Mouse (Mus musculus): ENCODE measurements around the gene 2200002D01Rik. TPM values are rescaled to one million over a fixed set of nuclear protein-coding genes. Genes with fewer than 3 reads are reported as not detected.
A peak's percentile ranks its signal among the peaks of the same experiment; 100 is the strongest.

The 2200002D01Rik gene
- polyA plus RNA-seq, 1 experiment from 2014 or later: 8.5 TPM

- peaks cover 32% of the 10 kb centered on the region for H3K4me1 ChIP-seq (ENCODE audit: insufficient read depth, low read length)
- H3K4me3 ChIP-seq (ENCODE audit: low read length): no peak overlapping the region
- H3K4me2 ChIP-seq (replicated peaks; ENCODE audit: low read depth, low read length): no peak overlapping the region
- WGBS: 40% methylated on average over 6 of the region's 6 CpGs
- 0 out of 2 replicates have a peak overlapping the region, but pooled peaks have one; percentile 0 for H3K27ac ChIP-seq (ENCODE audit: low read length)
- H3K27me3 ChIP-seq (ENCODE audit: insufficient read depth, low read length): no peaks in the 10 kb centered on the region
- no peak for ATAC-seq (ENCODE audit: low FRiP score, low TSS enrichment)
- no peaks in the 10 kb centered on the region for H3K9me3 ChIP-seq (ENCODE audit: low read length)
- no peak overlapping the region for H3K9ac ChIP-seq (replicated peaks; ENCODE audit: low read length)
- no peaks in the 10 kb centered on the region for H3K36me3 ChIP-seq (ENCODE audit: insufficient read depth, low read length)
These were observed 13.9 kb upstream of the 2200002D01Rik start for GRCm38 (mm10) chr7:29262151-29262550.

DNA sequence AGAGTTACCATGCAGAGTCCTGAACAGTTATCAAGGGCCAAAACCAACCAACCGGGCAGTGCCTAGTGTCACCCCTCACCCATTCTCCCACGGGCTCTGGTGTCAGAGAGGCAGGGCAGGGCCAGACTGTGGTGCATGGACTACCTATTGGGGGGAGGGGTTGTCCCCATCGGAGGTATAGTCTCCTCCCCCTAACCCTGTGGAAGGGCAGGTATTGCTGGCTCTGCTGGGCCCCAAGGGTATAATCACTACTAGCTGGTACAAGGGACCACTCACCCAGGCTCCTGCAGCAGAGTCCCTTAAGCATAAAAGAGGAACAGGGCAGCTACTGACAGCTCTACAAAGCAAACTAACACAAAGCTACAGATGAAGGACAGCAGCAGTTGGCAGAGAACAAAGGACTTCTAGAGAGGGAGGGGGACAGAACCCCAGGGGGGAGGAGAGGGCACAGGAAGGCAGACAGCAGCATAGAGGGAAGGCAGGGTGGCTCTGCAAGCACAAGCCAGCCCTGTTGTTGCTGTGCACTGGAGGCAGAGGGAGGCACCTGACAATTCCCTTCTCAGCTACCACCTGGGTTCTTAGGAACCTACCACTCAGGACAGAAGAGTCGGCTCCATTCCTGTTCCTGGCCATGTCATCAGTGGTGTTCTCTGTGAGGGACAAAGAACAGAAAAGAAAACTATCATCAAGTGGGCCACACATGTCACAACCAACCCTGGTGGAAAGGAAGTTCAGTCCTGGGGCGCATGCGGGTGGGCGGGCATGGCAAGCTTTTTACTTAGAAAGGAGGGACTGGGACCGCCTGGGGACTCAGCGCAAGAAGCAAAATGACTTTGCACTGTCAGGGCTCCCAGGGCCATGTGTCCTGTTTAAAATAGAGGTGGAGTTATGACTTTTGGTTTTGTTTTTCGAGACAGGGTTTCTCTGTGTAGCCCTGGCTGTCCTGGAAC is 11.8 kb upstream of the 2200002D01Rik start:
- WGBS: 81% methylated on average over 10 of the region's 10 CpGs
- Histone ChIP-seq H3K4me1 (ENCODE audit: insufficient read depth, low read length) (peaks cover 20% of the 10 kb centered on the region), H3K27me3 (ENCODE audit: insufficient read depth, low read length) (no peaks in the 10 kb centered on the region), H3K4me3 (ENCODE audit: low read length) (no peak overlapping the region), H3K36me3 (ENCODE audit: insufficient read depth, low read length) (peaks cover 4% of the 10 kb centered on the region; the same call in 1 of the 2 replicates), H3K27ac (ENCODE audit: low read length) (no peak overlapping the region), H3K4me2 (replicated peaks; ENCODE audit: low read depth, low read length) (no peak overlapping the region), H3K9ac (replicated peaks; ENCODE audit: low read length) (no peak overlapping the region), H3K9me3 (ENCODE audit: low read length) (no peaks in the 10 kb centered on the region)
- ATAC-seq (ENCODE audit: low FRiP score, low TSS enrichment): no peak

DNA sequence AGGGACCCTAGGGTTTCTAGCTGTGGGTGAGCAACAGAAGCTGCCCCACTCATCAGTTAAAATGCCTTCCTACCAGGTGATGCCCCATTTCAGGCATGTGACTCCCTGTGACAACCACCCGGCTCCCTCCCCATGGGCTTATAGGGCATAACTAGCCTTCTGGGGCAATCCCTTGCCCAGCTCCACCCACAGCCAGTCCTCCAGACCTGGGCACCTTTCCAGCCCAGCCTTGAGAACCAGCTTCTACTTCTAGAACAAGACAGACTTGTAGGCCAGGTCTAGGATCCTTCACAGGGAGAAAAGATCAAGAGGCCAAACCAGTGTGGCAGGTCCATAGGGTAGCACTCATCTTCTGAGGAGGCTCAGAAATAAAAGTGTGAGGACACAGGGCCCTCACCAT is 9.1 kb upstream of the 2200002D01Rik start:
- H3K4me3 ChIP-seq (ENCODE audit: low read length): no peak overlapping the region
- H3K27me3 ChIP-seq (ENCODE audit: insufficient read depth, low read length): no peaks in the 10 kb centered on the region
- H3K4me1 ChIP-seq (ENCODE audit: insufficient read depth, low read length): peaks cover 16% of the 10 kb centered on the region
- H3K9me3 ChIP-seq (ENCODE audit: low read length): no peaks in the 10 kb centered on the region
- no peak for ATAC-seq (ENCODE audit: low FRiP score, low TSS enrichment)
- WGBS: 85% methylated on average over 1 of the region's 1 CpGs
- H3K9ac ChIP-seq (replicated peaks; ENCODE audit: low read length): no peak overlapping the region
- peaks cover 8% of the 10 kb centered on the region; the same call in 1 of the 2 replicates for H3K36me3 ChIP-seq (ENCODE audit: insufficient read depth, low read length)
- H3K4me2 ChIP-seq (replicated peaks; ENCODE audit: low read depth, low read length): no peak overlapping the region
- H3K27ac ChIP-seq (ENCODE audit: low read length): no peak overlapping the region

- Histone ChIP-seq H3K9ac (replicated peaks; ENCODE audit: low read length) (no peak overlapping the region), H3K9me3 (ENCODE audit: low read length) (no peaks in the 10 kb centered on the region), H3K4me3 (ENCODE audit: low read length) (no peak overlapping the region), H3K27ac (ENCODE audit: low read length) (no peak overlapping the region), H3K4me1 (ENCODE audit: insufficient read depth, low read length) (0 out of 2 replicates have a peak, but pooled peaks cover 8% of the 10 kb centered on the region), H3K4me2 (replicated peaks; ENCODE audit: low read depth, low read length) (no peak overlapping the region), H3K36me3 (ENCODE audit: insufficient read depth, low read length) (peaks cover 8% of the 10 kb centered on the region; the same call in 1 of the 2 replicates), H3K27me3 (ENCODE audit: insufficient read depth, low read length) (no peaks in the 10 kb centered on the region)
- WGBS: 76% methylated on average over 4 of the region's 4 CpGs
- ATAC-seq (ENCODE audit: low FRiP score, low TSS enrichment): no peak
These were observed 7.6 kb upstream of the 2200002D01Rik start for GRCm38 (mm10) chr7:29255875-29256274.

GRCm38 (mm10) chr7:29253842-29254241 is 5.6 kb upstream of the 2200002D01Rik start:
- no peak overlapping the region for H3K9ac ChIP-seq (replicated peaks; ENCODE audit: low read length)
- WGBS: 25% methylated on average over 5 of the region's 5 CpGs

DNA sequence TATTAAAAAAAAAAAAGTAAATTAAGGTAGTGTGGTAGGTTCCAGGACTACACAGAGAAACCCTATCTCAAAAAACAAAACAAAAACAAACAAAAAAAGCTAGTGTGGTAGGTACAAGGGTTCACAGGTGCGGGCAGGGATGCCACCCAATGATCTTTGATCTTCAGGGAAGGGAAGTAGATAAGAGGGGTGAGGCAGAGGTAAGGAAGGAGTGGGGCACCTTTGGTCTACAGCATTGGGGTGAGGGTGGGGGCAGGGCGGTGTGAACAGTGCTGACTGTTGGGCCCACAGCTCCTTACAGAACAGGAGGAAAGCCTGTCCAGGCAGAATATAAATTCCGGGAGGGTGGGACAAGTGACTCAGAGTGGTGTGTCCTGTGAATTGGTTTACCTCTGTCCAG is 2.9 kb upstream of the 2200002D01Rik start:
- Histone ChIP-seq H3K9ac (replicated peaks; ENCODE audit: low read length) (no peak overlapping the region), H3K4me3 (ENCODE audit: low read length) (no peak overlapping the region), H3K4me1 (ENCODE audit: insufficient read depth, low read length) (peaks cover 25% of the 10 kb centered on the region), H3K27me3 (ENCODE audit: insufficient read depth, low read length) (no peaks in the 10 kb centered on the region), H3K27ac (ENCODE audit: low read length) (no peak overlapping the region), H3K36me3 (ENCODE audit: insufficient read depth, low read length) (peaks cover 9% of the 10 kb centered on the region; the same call in 1 of the 2 replicates), H3K4me2 (replicated peaks; ENCODE audit: low read depth, low read length) (no peak overlapping the region), H3K9me3 (ENCODE audit: low read length) (no peaks in the 10 kb centered on the region)
- WGBS: 68% methylated on average over 3 of the region's 3 CpGs
- ATAC-seq (ENCODE audit: low FRiP score, low TSS enrichment): no peak

More at GRCm38 (mm10) chr7:29253842-29254241, 5.6 kb upstream of the 2200002D01Rik start:
- H3K36me3 ChIP-seq (ENCODE audit: insufficient read depth, low read length): peaks cover 8% of the 10 kb centered on the region; the same call in 1 of the 2 replicates
- no peaks in the 10 kb centered on the region for H3K27me3 ChIP-seq (ENCODE audit: insufficient read depth, low read length)
- H3K4me3 ChIP-seq (ENCODE audit: low read length): no peak overlapping the region
- no peak overlapping the region for H3K4me2 ChIP-seq (replicated peaks; ENCODE audit: low read depth, low read length)
- H3K27ac ChIP-seq (ENCODE audit: low read length): no peak overlapping the region
- H3K9me3 ChIP-seq (ENCODE audit: low read length): no peaks in the 10 kb centered on the region
- peaks cover 13% of the 10 kb centered on the region; the same call in 1 of the 2 replicates for H3K4me1 ChIP-seq (ENCODE audit: insufficient read depth, low read length)
- 0 out of 2 replicates have a peak, but pooled peaks have one; percentile 33 for ATAC-seq (ENCODE audit: low FRiP score, low TSS enrichment)

- 16% methylated on average over 19 of the region's 19 CpGs for WGBS
- H3K4me2 ChIP-seq (replicated peaks; ENCODE audit: low read depth, low read length): peak overlapping the region; percentile 55
- peaks cover 18% of the 10 kb centered on the region for H3K36me3 ChIP-seq (ENCODE audit: insufficient read depth, low read length)
- H3K27me3 ChIP-seq (ENCODE audit: insufficient read depth, low read length): no peaks in the 10 kb centered on the region
- peaks cover 20% of the 10 kb centered on the region for H3K4me1 ChIP-seq (ENCODE audit: insufficient read depth, low read length)
- ATAC-seq (ENCODE audit: low FRiP score, low TSS enrichment): peak; percentile 18; the same call in 1 of the 2 replicates
- H3K27ac ChIP-seq (ENCODE audit: low read length): no peak overlapping the region
- H3K9me3 ChIP-seq (ENCODE audit: low read length): no peaks in the 10 kb centered on the region
- peak overlapping the region; percentile 37 for H3K4me3 ChIP-seq (ENCODE audit: low read length)
- peak overlapping the region; percentile 37 for H3K9ac ChIP-seq (replicated peaks; ENCODE audit: low read length)
These were observed 560 bp downstream of the 2200002D01Rik start for GRCm38 (mm10) chr7:29247706-29248105.

- WGBS: 28% methylated on average over 16 of the region's 16 CpGs
- no peak overlapping the region; the same call in 1 of the 2 replicates for H3K9ac ChIP-seq (replicated peaks; ENCODE audit: low read length)
- no peaks in the 10 kb centered on the region for H3K27me3 ChIP-seq (ENCODE audit: insufficient read depth, low read length)
- peak overlapping the region; percentile 37 for H3K4me3 ChIP-seq (ENCODE audit: low read length)
- peak; percentile 37; the same call in 1 of the 2 replicates for ATAC-seq (ENCODE audit: low FRiP score, low TSS enrichment)
- H3K4me2 ChIP-seq (replicated peaks; ENCODE audit: low read depth, low read length): peak overlapping the region; percentile 55
- peaks cover 20% of the 10 kb centered on the region for H3K4me1 ChIP-seq (ENCODE audit: insufficient read depth, low read length)
- H3K9me3 ChIP-seq (ENCODE audit: low read length): no peaks in the 10 kb centered on the region
- no peak overlapping the region for H3K27ac ChIP-seq (ENCODE audit: low read length)
- peaks cover 18% of the 10 kb centered on the region for H3K36me3 ChIP-seq (ENCODE audit: insufficient read depth, low read length)
These were observed 959 bp downstream of the 2200002D01Rik start for GRCm38 (mm10) chr7:29247314-29247700.

- Histone ChIP-seq H3K4me3 (ENCODE audit: low read length) (no peak overlapping the region), H3K9me3 (ENCODE audit: low read length) (no peaks in the 10 kb centered on the region), H3K4me1 (ENCODE audit: insufficient read depth, low read length) (peaks cover 20% of the 10 kb centered on the region), H3K4me2 (replicated peaks; ENCODE audit: low read depth, low read length) (no peak overlapping the region), H3K36me3 (ENCODE audit: insufficient read depth, low read length) (peaks cover 18% of the 10 kb centered on the region), H3K9ac (replicated peaks; ENCODE audit: low read length) (no peak overlapping the region), H3K27ac (ENCODE audit: low read length) (no peak overlapping the region), H3K27me3 (ENCODE audit: insufficient read depth, low read length) (no peaks in the 10 kb centered on the region)
- 83% methylated on average over 21 of the region's 21 CpGs for WGBS
- no peak for ATAC-seq (ENCODE audit: low FRiP score, low TSS enrichment)
These were observed 1.5 kb downstream of the 2200002D01Rik start for GRCm38 (mm10) chr7:29246619-29247313.
